Mouse (Mus musculus) CH12.LX (cell line): Measurements from ENCODE around the gene Prdm10. TPM values are rescaled to one million over a fixed set of nuclear protein-coding genes. Genes with fewer than 3 reads are reported as not detected.

Source experiments
- DNase-seq: peaks from one replicate; pipeline ENCODE4 v3.0.0-alpha.2; 2013; ENCODE audit errors: extremely low read depth
- H3K27ac ChIP-seq: 2 replicates; pipeline ENCODE4 v1.5.1; 2012; ENCODE audit warnings: low read depth, mild to moderate bottlenecking, control low read depth, moderate library complexity; ENCODE audit not compliant: insufficient read depth
- H3K27me3 ChIP-seq: replicated peaks from 2 replicates; pipeline ENCODE3; 2012; ENCODE audit warnings: inconsistent platforms
- H3K36me3 ChIP-seq, 2 experiments: replicated peaks in 1 of 2; 2 replicates each; pipeline versions ENCODE3 to v1.6.1; 2012; ENCODE audit warnings: inconsistent platforms in 1 of 2, low read length in 1 of 2, mild to moderate bottlenecking in 1 of 2, mixed read lengths in 1 of 2, moderate library complexity in 1 of 2; ENCODE audit not compliant: control insufficient read depth in 1 of 2, insufficient read depth in 1 of 2
- H3K4me1 ChIP-seq, 2 experiments: 2 replicates each; pipeline ENCODE4 v1.6.1; 2012; ENCODE audit warnings: inconsistent platforms in 1 of 2, moderate library complexity in 1 of 2; ENCODE audit not compliant: insufficient read depth in 2 of 2, control insufficient read depth in 1 of 2
- H3K4me2 ChIP-seq: 2 replicates; pipeline ENCODE4 v1.6.1; 2012; ENCODE audit warnings: low read depth, mild to moderate bottlenecking, control low read depth; ENCODE audit not compliant: poor library complexity, insufficient read depth, severe bottlenecking
- H3K4me3 ChIP-seq, 3 experiments: fragments of 150-350 bp in 1 of 3; sonication (generic) in 1 of 3; replicated peaks in 1 of 3; 2 replicates each; pipeline versions ENCODE3 to v1.5.1; 2011 to 2012; ENCODE audit warnings: low read depth in 2 of 3, low read length in 2 of 3, mild to moderate bottlenecking in 2 of 3, moderate library complexity in 2 of 3, control low read depth in 1 of 3, improper control_type of control experiment in 1 of 3, inconsistent platforms in 1 of 3, mixed read lengths in 1 of 3; ENCODE audit not compliant: poor library complexity in 1 of 3
- H3K79me2 ChIP-seq: replicated peaks from 2 replicates; pipeline ENCODE4 v1.6.1; 2012; ENCODE audit warnings: mild to moderate bottlenecking, moderate library complexity; ENCODE audit not compliant: control insufficient read depth, poor library complexity, insufficient read depth, severe bottlenecking; ENCODE audit errors: extremely low read depth
- H3K9ac ChIP-seq: 2 replicates; pipeline ENCODE4 v1.6.1; 2012; ENCODE audit warnings: low read depth, mild to moderate bottlenecking, control low read depth, moderate library complexity; ENCODE audit not compliant: insufficient read depth
- H3K9me3 ChIP-seq: replicated peaks from 2 replicates; pipeline ENCODE3; 2012; ENCODE audit warnings: low read length, inconsistent platforms, mixed read lengths
- ELF1 ChIP-seq: IDR thresholded peaks from 2 replicates; pipeline ENCODE4 v1.6.1; 2014; ENCODE audit warnings: low read depth, mild to moderate bottlenecking, inconsistent platforms, low read length, improper control_type of control experiment
- EP300 ChIP-seq: IDR thresholded peaks from 2 replicates; pipeline ENCODE4 v1.6.1; 2011; ENCODE audit warnings: low read length, improper control_type of control experiment
- ETS1 ChIP-seq: conservative IDR thresholded peaks from 2 replicates; pipeline ENCODE4 v1.6.1; 2012; ENCODE audit warnings: low read depth, mild to moderate bottlenecking, inconsistent platforms, low read length, improper control_type of control experiment, moderate library complexity
- GABPA ChIP-seq: IDR thresholded peaks from 2 replicates; pipeline ENCODE4 v1.6.1; 2012; ENCODE audit warnings: low read depth, low read length, improper control_type of control experiment, inconsistent platforms; ENCODE audit not compliant: insufficient replicate concordance
- IRF4 ChIP-seq: IDR thresholded peaks from 2 replicates; pipeline ENCODE4 v1.6.1; 2014; ENCODE audit warnings: low read depth, mild to moderate bottlenecking, inconsistent platforms, low read length, improper control_type of control experiment
- JUN ChIP-seq: IDR thresholded peaks from 2 replicates; pipeline ENCODE4 v1.6.1; 2011; ENCODE audit warnings: low read depth, mild to moderate bottlenecking, low read length, improper control_type of control experiment, moderate library complexity; ENCODE audit not compliant: insufficient read depth
- JUND ChIP-seq: conservative IDR thresholded peaks from 2 replicates; pipeline ENCODE4 v1.6.1; 2011; ENCODE audit warnings: low read depth, low read length, improper control_type of control experiment
- KAT2A ChIP-seq: IDR thresholded peaks from 2 replicates; pipeline ENCODE4 v1.6.1; 2012; ENCODE audit warnings: low read length, improper control_type of control experiment, inconsistent platforms; ENCODE audit not compliant: insufficient replicate concordance
- MAFK ChIP-seq: IDR thresholded peaks from 2 replicates; pipeline ENCODE4 v1.6.1; 2011; ENCODE audit warnings: low read length, improper control_type of control experiment; ENCODE audit not compliant: insufficient replicate concordance
- MAX ChIP-seq: IDR thresholded peaks from 2 replicates; pipeline ENCODE4 v1.6.1; 2011; ENCODE audit warnings: low read length, improper control_type of control experiment
- MAZ ChIP-seq: IDR thresholded peaks from 2 replicates; pipeline ENCODE4 v1.6.1; 2012; ENCODE audit warnings: low read depth, mild to moderate bottlenecking, inconsistent platforms, low read length, improper control_type of control experiment, moderate library complexity
- MEF2A ChIP-seq: IDR thresholded peaks from 2 replicates; pipeline ENCODE4 v1.6.1; 2014; ENCODE audit warnings: low read depth, mild to moderate bottlenecking, inconsistent platforms, low read length, improper control_type of control experiment, borderline replicate concordance
- MXI1 ChIP-seq: IDR thresholded peaks from 2 replicates; pipeline ENCODE4 v1.6.1; 2011; ENCODE audit warnings: mild to moderate bottlenecking, low read depth, low read length, improper control_type of control experiment
- MYC ChIP-seq: IDR thresholded peaks from 2 replicates; pipeline ENCODE4 v1.6.1; 2011; ENCODE audit warnings: low read depth, mild to moderate bottlenecking, improper control_type of control experiment, low read length
- NRF1 ChIP-seq: IDR thresholded peaks from 2 replicates; pipeline ENCODE4 v1.6.1; 2014; ENCODE audit warnings: low read depth, mild to moderate bottlenecking, inconsistent platforms, low read length, improper control_type of control experiment, moderate library complexity
- POLR2AphosphoS2 ChIP-seq: IDR thresholded peaks from 2 replicates; pipeline ENCODE4 v1.6.1; 2011; ENCODE audit warnings: low read depth, low read length, improper control_type of control experiment
- RAD21 ChIP-seq: IDR thresholded peaks from 2 replicates; pipeline ENCODE4 v1.6.1; 2011; ENCODE audit warnings: low read depth, mild to moderate bottlenecking, low read length, improper control_type of control experiment, moderate library complexity
- SIN3A ChIP-seq: IDR thresholded peaks from 2 replicates; pipeline ENCODE4 v1.6.1; 2012; ENCODE audit warnings: low read length, improper control_type of control experiment, inconsistent platforms
- SMC3 ChIP-seq: IDR thresholded peaks from 2 replicates; pipeline ENCODE4 v1.6.1; 2011; ENCODE audit warnings: low read depth, low read length, improper control_type of control experiment
- TCF12 ChIP-seq: IDR thresholded peaks from 2 replicates; pipeline ENCODE4 v1.6.1; 2014; ENCODE audit warnings: low read depth, mild to moderate bottlenecking, inconsistent platforms, low read length, improper control_type of control experiment
- UBTF ChIP-seq: IDR thresholded peaks from 2 replicates; pipeline ENCODE4 v1.6.1; 2012; ENCODE audit warnings: low read depth, mild to moderate bottlenecking, inconsistent platforms, low read length, improper control_type of control experiment, moderate library complexity
- USF1 ChIP-seq: IDR thresholded peaks from 2 replicates; pipeline ENCODE4 v1.6.1; 2014; ENCODE audit warnings: low read depth, mild to moderate bottlenecking, inconsistent platforms, low read length, improper control_type of control experiment
- USF2 ChIP-seq: conservative IDR thresholded peaks from 2 replicates; pipeline ENCODE4 v1.6.1; 2011; ENCODE audit warnings: low read depth, low read length, improper control_type of control experiment
- ZC3H11A ChIP-seq: IDR thresholded peaks from 2 replicates; pipeline ENCODE4 v1.6.1; 2012; ENCODE audit warnings: low read depth, mild to moderate bottlenecking, inconsistent platforms, low read length, improper control_type of control experiment
- ZMIZ1 ChIP-seq: IDR thresholded peaks from 2 replicates; pipeline ENCODE4 v1.6.1; 2012; ENCODE audit warnings: low read depth, mild to moderate bottlenecking, inconsistent platforms, low read length, improper control_type of control experiment
- ZNF384 ChIP-seq: IDR thresholded peaks from 2 replicates; pipeline ENCODE4 v1.6.1; 2012; ENCODE audit warnings: low read depth, low read length, improper control_type of control experiment, inconsistent platforms
- dilution Hi-C: fragments of 300-500 bp; cut with MboI; formaldehyde crosslinking; loops from 2 replicates; pipeline ENCODE4 v1.14.3; 2020; ENCODE audit warnings: low sequenced_read_pairs; ENCODE audit not compliant: extremely low pct_unique_long_range_greater_than_20kb, extremely low pct_ligation_motif_present
- in situ Hi-C: fragments of 300-500 bp; cut with MboI; formaldehyde crosslinking; loops from 3 replicates; pipeline ENCODE4 v1.14.3; 2019; ENCODE audit warnings: low sequenced_read_pairs, low pct_ligation_motif_present, low pct_unique_long_range_greater_than_20kb, mixed read lengths
- polyA plus RNA-seq: library from polyadenylated mRNA; unstranded; fragments of >175 nt; gene quantifications from 2 replicates; pipeline ENCODE4 v1.2.1, GENCODE M21; 2012; ENCODE audit warnings: low read depth; ENCODE audit not compliant: insufficient read length
- total RNA-seq, 2 experiments: library from RNA; depleted of rRNA; stranded (reverse); fragments of 300-350 nt in 1 of 2; fragments of >200 nt in 1 of 2; gene quantifications; 2 replicates each; pipeline ENCODE4 v1.2.3; 2012 to 2014

Prdm10 gene
- total and polyA plus RNA-seq, 3 experiments, result 4.5 to 6.7 (median 4.7) TPM

- Histone ChIP-seq H3K9ac (no peak overlapping the region; the same call in 1 of the 2 replicates), H3K27me3 (no peaks in the 10 kb centered on the region), H3K9me3 (no peaks in the 10 kb centered on the region), H3K79me2 (peaks cover 28% of the 10 kb centered on the region), H3K4me1 (peaks cover 3 to 27% of the 10 kb centered on the region in 2 experiments), H3K36me3 (peaks cover 7 to 18% of the 10 kb centered on the region in 2 experiments), H3K4me2 (peak overlapping the region; percentile 88; the same call in 1 of the 2 replicates), H3K4me3 (no peak overlapping the region), H3K27ac (no peak overlapping the region)
- no peak for DNase-seq
- no peak for TF ChIP-seq RAD21
- TF ChIP-seq ZMIZ1, result no peak
- no peak for TF ChIP-seq MYC
- TF ChIP-seq USF2, result no peak
- no peak for TF ChIP-seq POLR2AphosphoS2
- no peak for TF ChIP-seq ZNF384
- TF ChIP-seq KAT2A, result no peak
- TF ChIP-seq GABPA, result no peak
- in situ Hi-C loops, result no loop called here
- dilution Hi-C loops, result no loop called here
Observed at GRCm38 (mm10) chr9:31384786-31385499, 104.6 kb downstream of the Prdm10 start.

GRCm38 (mm10) chr9:31385500-31385869 lies 105.1 kb downstream of the Prdm10 start:
- dilution Hi-C loops (no loop called here), in situ Hi-C loops (no loop called here)
- Histone ChIP-seq H3K4me2 (peak overlapping the region; percentile 88), H3K4me3 (peak overlapping the region; percentile 65 to 83 (median 75)), H3K9me3 (no peaks in the 10 kb centered on the region), H3K4me1 (peaks cover 3 to 27% of the 10 kb centered on the region in 2 experiments), H3K27ac (no peak overlapping the region), H3K9ac (peak overlapping the region; percentile 27; the same call in 1 of the 2 replicates), H3K36me3 (peaks cover 8 to 21% of the 10 kb centered on the region in 2 experiments), H3K79me2 (peaks cover 28% of the 10 kb centered on the region), H3K27me3 (no peaks in the 10 kb centered on the region)
- TF ChIP-seq MAX (no peak), RAD21 (no peak), GABPA (no peak), JUND (no peak), SIN3A (no peak), JUN (no peak), TCF12 (no peak), MXI1 (no peak), SMC3 (no peak), USF1 (no peak), ZC3H11A (no peak), ETS1 (no peak), UBTF (no peak), MEF2A (no peak), MAFK (no peak), NRF1 (no peak), MAZ (no peak), EP300 (no peak), IRF4 (no peak), ELF1 (no peak)
- peak; percentile 13 for DNase-seq
